Mouse (Mus musculus): ENCODE measurements at regions not wholly inside any gene's neighbourhood (a gene's known extent, or its start where the extent isn't known, plus 50 kb on each side); places are given as distances from the start of the nearest gene placed in this dataset.

GRCm38 (mm10) chr19:33068351-33068955, 311.2 kb downstream of the Pten start:
- Histone ChIP-seq H3K4me1 (ENCODE audit: control insufficient read depth, insufficient read depth, low read length) (no peaks in the 10 kb centered on the region), H3K9ac (ENCODE audit: low read length) (no peak overlapping the region), H3K4me2 (ENCODE audit: low read length) (no peak overlapping the region), H3K9me3 (replicated peaks; ENCODE audit: control insufficient read depth, low read length) (no peaks in the 10 kb centered on the region), H3K36me3 (ENCODE audit: control insufficient read depth, insufficient read depth, low read length) (no peaks in the 10 kb centered on the region), H3K4me3 (ENCODE audit: low read depth, low read length) (no peak overlapping the region), H3K27me3 (replicated peaks; ENCODE audit: control insufficient read depth, insufficient read depth, low read length) (no peaks in the 10 kb centered on the region), H3K27ac (ENCODE audit: low read depth, low read length) (no peak overlapping the region)
- no peak for ATAC-seq
- no peak for DNase-seq (ENCODE audit: low spot score)
- WGBS, result 68% methylated on average over 11 of the region's 11 CpGs

- H3K27ac ChIP-seq (ENCODE audit: low read depth, low read length), result no peak overlapping the region
- DNase-seq (ENCODE audit: low spot score) (no peak), ATAC-seq (no peak)
- no peaks in the 10 kb centered on the region for H3K4me1 ChIP-seq (ENCODE audit: control insufficient read depth, insufficient read depth, low read length)
- no peaks in the 10 kb centered on the region for H3K9me3 ChIP-seq (replicated peaks; ENCODE audit: control insufficient read depth, low read length)
- H3K9ac ChIP-seq (ENCODE audit: low read length), result no peak overlapping the region
- H3K27me3 ChIP-seq (replicated peaks; ENCODE audit: control insufficient read depth, insufficient read depth, low read length), result no peaks in the 10 kb centered on the region
- 69% methylated on average over 6 of the region's 6 CpGs for WGBS
- H3K4me2 ChIP-seq (ENCODE audit: low read length), result no peak overlapping the region
- H3K36me3 ChIP-seq (ENCODE audit: control insufficient read depth, insufficient read depth, low read length), result no peaks in the 10 kb centered on the region
- no peak overlapping the region for H3K4me3 ChIP-seq (ENCODE audit: low read depth, low read length)
These were observed 312.5 kb downstream of the Pten start for GRCm38 (mm10) chr19:33069761-33070160.

- no peaks in the 10 kb centered on the region for H3K36me3 ChIP-seq (ENCODE audit: control insufficient read depth, insufficient read depth, low read length)
- no peak overlapping the region for H3K27ac ChIP-seq (ENCODE audit: low read depth, low read length)
- DNase-seq (ENCODE audit: low spot score) (no peak), ATAC-seq (no peak)
- no peaks in the 10 kb centered on the region for H3K9me3 ChIP-seq (replicated peaks; ENCODE audit: control insufficient read depth, low read length)
- 89% methylated on average over 2 of the region's 2 CpGs for WGBS
- H3K27me3 ChIP-seq (replicated peaks; ENCODE audit: control insufficient read depth, insufficient read depth, low read length), result no peaks in the 10 kb centered on the region
- H3K9ac ChIP-seq (ENCODE audit: low read length), result no peak overlapping the region
- H3K4me3 ChIP-seq (ENCODE audit: low read depth, low read length), result no peak overlapping the region
- H3K4me1 ChIP-seq (ENCODE audit: control insufficient read depth, insufficient read depth, low read length), result no peaks in the 10 kb centered on the region
- no peak overlapping the region for H3K4me2 ChIP-seq (ENCODE audit: low read length)
These were observed 315.0 kb downstream of the Pten start for GRCm38 (mm10) chr19:33072299-33072698.

- Histone ChIP-seq H3K4me1 (ENCODE audit: control insufficient read depth, insufficient read depth, low read length) (no peaks in the 10 kb centered on the region), H3K27me3 (replicated peaks; ENCODE audit: control insufficient read depth, insufficient read depth, low read length) (no peaks in the 10 kb centered on the region), H3K4me2 (ENCODE audit: low read length) (no peak overlapping the region), H3K9ac (ENCODE audit: low read length) (no peak overlapping the region), H3K9me3 (replicated peaks; ENCODE audit: control insufficient read depth, low read length) (no peaks in the 10 kb centered on the region), H3K27ac (ENCODE audit: low read depth, low read length) (no peak overlapping the region), H3K36me3 (ENCODE audit: control insufficient read depth, insufficient read depth, low read length) (no peaks in the 10 kb centered on the region), H3K4me3 (ENCODE audit: low read depth, low read length) (no peak overlapping the region)
- no peak for ATAC-seq
- DNase-seq (ENCODE audit: low spot score), result no peak
- WGBS, result 83% methylated on average over 4 of the region's 4 CpGs
These were observed 317.2 kb downstream of the Rnls start for GRCm38 (mm10) chr19:33074907-33075306.

- Histone ChIP-seq H3K27ac (ENCODE audit: low read depth, low read length) (no peak overlapping the region), H3K36me3 (ENCODE audit: control insufficient read depth, insufficient read depth, low read length) (no peaks in the 10 kb centered on the region), H3K4me1 (ENCODE audit: control insufficient read depth, insufficient read depth, low read length) (no peaks in the 10 kb centered on the region), H3K27me3 (replicated peaks; ENCODE audit: control insufficient read depth, insufficient read depth, low read length) (no peaks in the 10 kb centered on the region), H3K9ac (ENCODE audit: low read length) (no peak overlapping the region), H3K4me2 (ENCODE audit: low read length) (no peak overlapping the region), H3K9me3 (replicated peaks; ENCODE audit: control insufficient read depth, low read length) (no peaks in the 10 kb centered on the region), H3K4me3 (ENCODE audit: low read depth, low read length) (no peak overlapping the region)
- DNase-seq (ENCODE audit: low spot score) (no peak), ATAC-seq (no peak)
- WGBS, result 90% methylated on average over 4 of the region's 4 CpGs
These were observed 313.3 kb downstream of the Rnls start for GRCm38 (mm10) chr19:33078681-33079360.

GRCm38 (mm10) chr19:33079959-33080358, 312.1 kb downstream of the Rnls start:
- no peak overlapping the region for H3K4me2 ChIP-seq (ENCODE audit: low read length)
- H3K4me3 ChIP-seq (ENCODE audit: low read depth, low read length), result no peak overlapping the region
- no peak for DNase-seq (ENCODE audit: low spot score)
- H3K36me3 ChIP-seq (ENCODE audit: control insufficient read depth, insufficient read depth, low read length), result no peaks in the 10 kb centered on the region
- no peaks in the 10 kb centered on the region for H3K9me3 ChIP-seq (replicated peaks; ENCODE audit: control insufficient read depth, low read length)
- no peaks in the 10 kb centered on the region for H3K27me3 ChIP-seq (replicated peaks; ENCODE audit: control insufficient read depth, insufficient read depth, low read length)
- H3K27ac ChIP-seq (ENCODE audit: low read depth, low read length), result no peak overlapping the region
- no peak for ATAC-seq
- H3K4me1 ChIP-seq (ENCODE audit: control insufficient read depth, insufficient read depth, low read length), result no peaks in the 10 kb centered on the region
- no peak overlapping the region for H3K9ac ChIP-seq (ENCODE audit: low read length)
- WGBS, result 87% methylated on average over 2 of the region's 2 CpGs

DNA sequence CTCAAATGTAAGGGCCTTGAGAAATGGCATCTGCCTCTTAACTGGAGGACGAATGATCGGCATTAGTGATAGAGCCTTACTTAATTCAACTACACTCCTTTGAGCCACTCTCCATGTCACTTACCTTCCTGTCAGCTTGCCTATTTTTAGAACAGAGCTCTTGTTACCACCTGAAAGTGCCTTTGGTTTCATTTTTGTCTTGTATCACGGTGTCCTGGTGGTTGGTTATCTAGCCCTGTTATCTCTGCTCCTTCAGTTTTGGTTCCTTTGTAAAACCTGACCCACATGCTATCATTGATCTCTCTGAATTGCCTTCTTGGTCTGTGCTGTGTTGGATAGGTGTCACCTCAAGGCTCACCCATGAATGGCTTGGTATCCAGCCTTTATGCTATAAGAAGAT, 310.6 kb downstream of the Rnls start:
- Histone ChIP-seq H3K9me3 (replicated peaks; ENCODE audit: control insufficient read depth, low read length) (no peaks in the 10 kb centered on the region), H3K4me2 (ENCODE audit: low read length) (no peak overlapping the region), H3K36me3 (ENCODE audit: control insufficient read depth, insufficient read depth, low read length) (no peaks in the 10 kb centered on the region), H3K4me3 (ENCODE audit: low read depth, low read length) (no peak overlapping the region), H3K27ac (ENCODE audit: low read depth, low read length) (no peak overlapping the region), H3K9ac (ENCODE audit: low read length) (no peak overlapping the region), H3K4me1 (ENCODE audit: control insufficient read depth, insufficient read depth, low read length) (no peaks in the 10 kb centered on the region), H3K27me3 (replicated peaks; ENCODE audit: control insufficient read depth, insufficient read depth, low read length) (no peaks in the 10 kb centered on the region)
- 95% methylated on average over 3 of the region's 3 CpGs for WGBS
- ATAC-seq, result no peak
- DNase-seq (ENCODE audit: low spot score), result no peak

DNA sequence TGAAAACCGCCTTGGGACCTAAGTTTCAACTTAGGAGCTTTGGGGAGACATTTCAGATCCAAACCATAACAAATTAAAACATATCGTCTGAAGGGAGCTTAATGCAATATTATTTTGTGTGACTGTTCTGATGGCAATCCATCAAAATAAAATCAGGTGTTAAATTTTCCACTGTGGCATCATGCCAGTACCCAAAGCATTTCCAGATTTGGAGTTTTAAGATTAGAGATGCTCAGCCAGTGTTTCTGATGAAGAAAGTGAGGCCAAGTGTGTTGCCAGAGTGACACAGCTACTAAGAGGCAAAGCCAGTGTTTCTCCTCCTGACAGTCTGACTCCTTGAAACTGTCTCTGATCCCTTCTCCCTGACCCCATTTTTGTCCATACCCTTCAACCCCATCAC, 308.7 kb downstream of the Rnls start:
- WGBS, result 85% methylated on average over 2 of the region's 2 CpGs

DNA sequence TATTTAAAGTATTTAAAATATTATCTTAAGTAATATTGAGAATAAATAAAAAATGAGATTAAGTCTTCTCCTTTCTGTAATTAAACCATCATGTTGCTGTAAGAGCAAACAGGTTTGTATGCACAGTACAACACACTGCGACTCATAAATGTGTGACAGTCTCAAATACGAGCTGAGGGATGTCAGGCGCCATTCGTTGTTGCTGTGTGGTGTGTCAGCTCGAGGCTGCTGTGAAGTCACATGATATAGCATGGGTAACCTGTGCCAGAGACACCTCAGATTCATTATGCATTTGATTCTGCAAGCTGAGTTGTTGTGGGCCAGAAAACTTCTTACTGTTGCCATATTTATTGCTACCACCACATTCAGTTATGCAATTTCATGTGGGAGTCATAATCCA, 307.4 kb downstream of the Rnls start:
- H3K9me3 ChIP-seq (replicated peaks; ENCODE audit: control insufficient read depth, low read length), result no peaks in the 10 kb centered on the region
- H3K27me3 ChIP-seq (replicated peaks; ENCODE audit: control insufficient read depth, insufficient read depth, low read length), result no peaks in the 10 kb centered on the region
- no peaks in the 10 kb centered on the region for H3K4me1 ChIP-seq (ENCODE audit: control insufficient read depth, insufficient read depth, low read length)
- H3K9ac ChIP-seq (ENCODE audit: low read length), result no peak overlapping the region
- no peak overlapping the region for H3K4me3 ChIP-seq (ENCODE audit: low read depth, low read length)
- no peak overlapping the region for H3K4me2 ChIP-seq (ENCODE audit: low read length)
- WGBS, result 93% methylated on average over 5 of the region's 5 CpGs
- ATAC-seq (peak; percentile 58; the same call in 1 of the 2 replicates), DNase-seq (ENCODE audit: low spot score) (no peak)
- no peaks in the 10 kb centered on the region for H3K36me3 ChIP-seq (ENCODE audit: control insufficient read depth, insufficient read depth, low read length)
- no peak overlapping the region for H3K27ac ChIP-seq (ENCODE audit: low read depth, low read length)

More for the DNA sequence above, 308.7 kb downstream of the Rnls start:
- Histone ChIP-seq H3K9ac (ENCODE audit: low read length) (no peak overlapping the region), H3K27ac (ENCODE audit: low read depth, low read length) (no peak overlapping the region), H3K4me2 (ENCODE audit: low read length) (no peak overlapping the region), H3K27me3 (replicated peaks; ENCODE audit: control insufficient read depth, insufficient read depth, low read length) (no peaks in the 10 kb centered on the region), H3K4me1 (ENCODE audit: control insufficient read depth, insufficient read depth, low read length) (no peaks in the 10 kb centered on the region), H3K4me3 (ENCODE audit: low read depth, low read length) (no peak overlapping the region), H3K9me3 (replicated peaks; ENCODE audit: control insufficient read depth, low read length) (no peaks in the 10 kb centered on the region), H3K36me3 (ENCODE audit: control insufficient read depth, insufficient read depth, low read length) (no peaks in the 10 kb centered on the region)
- ATAC-seq (no peak), DNase-seq (ENCODE audit: low spot score) (no peak)
